Mouse (Mus musculus): ENCODE measurements around the gene Mn1.

- TF ChIP-seq CTCF (IDR thresholded peaks at IDR 0.05; ENCODE audit: control insufficient read depth, insufficient read depth, insufficient replicate concordance, low read depth, low read length): no peak
- no peak for TF ChIP-seq POLR2A (IDR thresholded peaks at IDR 0.05; ENCODE audit: control insufficient read depth, low read depth, low read length)
Measured at GRCm38 (mm10) chr5:111465811-111466299, 48.7 kb downstream of the Mn1 start.

All from testis, adult 2 months (tissue).